Mouse (Mus musculus) effector memory CD4-positive, alpha-beta T cell, adult 5 months (primary cell): ENCODE results near the gene Gm7970. TPM values are rescaled to one million over a fixed set of nuclear protein-coding genes. Genes with fewer than 3 reads are reported as not detected.

ENCODE experiments used
- polyA plus RNA-seq: library from polyadenylated mRNA; unstranded; fragments of 100-300 nt; shearing (Covaris generic); gene quantifications from one replicate; pipeline ENCODE4 v1.2.1, GENCODE M21; 2017

Gm7970 gene
- polyA plus RNA-seq, result not detected

GRCm38 (mm10) chr14:41555483-41555882 lies at the start of gene Gm7970:
Gene Gm7970, minus strand, starts transcription at chr14:41555583.

DNA sequence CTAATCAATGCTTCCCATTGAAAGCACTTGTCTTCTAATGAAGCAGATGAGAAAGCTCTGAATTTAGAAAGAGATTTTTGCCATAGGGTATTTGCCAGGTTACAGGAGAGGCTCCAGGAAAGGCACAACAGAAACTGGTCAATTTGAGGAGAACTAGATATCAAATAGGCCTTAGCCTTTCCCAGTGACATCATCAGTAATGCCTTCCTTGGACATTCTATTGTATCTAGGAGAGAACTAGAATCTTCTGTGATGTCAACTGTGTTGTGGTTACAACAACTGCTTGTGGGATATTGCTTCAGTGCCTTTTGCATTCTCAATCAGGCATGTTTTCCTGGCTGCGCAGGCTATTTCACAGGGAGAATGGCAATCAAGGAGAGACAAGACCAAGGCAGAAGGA lies 17.5 kb upstream of the Gm7970 start, which contains the start of gene 1700049E17Rik2:
TSS of gene 1700049E17Rik2 (plus strand) at position 301 of the 400 bp plus-strand sequence.

Other genes with a start within 250 kb of the Gm7970 start
- not detected for gene Gm5798, start 207.0 kb downstream of the Gm7970 start, polyA plus RNA-seq
- not detected for gene Gm7945, start 169.2 kb downstream of the Gm7970 start, polyA plus RNA-seq
- not detected for gene Gm6482, start 147.3 kb downstream of the Gm7970 start, polyA plus RNA-seq
- not detected for gene Gm7954, start 102.1 kb downstream of the Gm7970 start, polyA plus RNA-seq
- not detected for gene Gm3486, start 66.1 kb downstream of the Gm7970 start, polyA plus RNA-seq
- not detected for gene 1700049E17Rik2, start 17.6 kb upstream of the Gm7970 start, polyA plus RNA-seq
- not detected for gene Gm3072, start 69.0 kb upstream of the Gm7970 start, polyA plus RNA-seq
- gene Gm3676, start 90.9 kb upstream of the Gm7970 start, polyA plus RNA-seq, result not detected
- not detected for gene Gm8068, start 146.3 kb upstream of the Gm7970 start, polyA plus RNA-seq
- gene Gm7929, start 195.0 kb upstream of the Gm7970 start, polyA plus RNA-seq, result not detected
- gene Gm47189, start 216.9 kb upstream of the Gm7970 start, polyA plus RNA-seq, result not detected